Mouse (Mus musculus) intestine, postnatal 0 days (tissue): Measurements from ENCODE around the gene Elmo2. TPM values are rescaled to one million over a fixed set of nuclear protein-coding genes. Genes with fewer than 3 reads are reported as not detected.

Experiments used
- ATAC-seq: fragments of 200-750 bp; cut with Nextera tagmentation; 2 replicates; pipeline ENCODE4 v1.8.0; 2017; ENCODE audit warnings: mild to moderate bottlenecking, moderate TSS enrichment, moderate library complexity
- H3K27ac ChIP-seq: fragments of 300-500 bp; sonication (generic); 2 replicates; pipeline ENCODE4 v1.5.1; 2014; ENCODE audit warnings: mild to moderate bottlenecking, low read depth, low read length, moderate library complexity
- H3K27me3 ChIP-seq: fragments of 300-500 bp; sonication (generic); replicated peaks from 2 replicates; pipeline ENCODE4 v1.6.1; 2014; ENCODE audit warnings: low read length, mixed read lengths; ENCODE audit not compliant: control insufficient read depth, insufficient read depth
- H3K36me3 ChIP-seq: fragments of 300-500 bp; sonication (generic); 2 replicates; pipeline ENCODE4 v1.6.1; 2014; ENCODE audit warnings: mild to moderate bottlenecking, moderate library complexity; ENCODE audit not compliant: control insufficient read depth, insufficient read depth
- H3K4me1 ChIP-seq: fragments of 300-500 bp; sonication (generic); replicated peaks from 2 replicates; pipeline ENCODE4 v1.6.1; 2014; ENCODE audit warnings: antibody characterized with exemption, low read length, mixed read lengths; ENCODE audit not compliant: control insufficient read depth, insufficient read depth
- H3K4me2 ChIP-seq: fragments of 300-500 bp; sonication (generic); replicated peaks from 2 replicates; pipeline ENCODE4 v1.6.1; 2014; ENCODE audit warnings: low read depth, mild to moderate bottlenecking, moderate library complexity
- H3K4me3 ChIP-seq: fragments of 300-500 bp; sonication (generic); 2 replicates; pipeline ENCODE4 v1.5.1; 2014; ENCODE audit warnings: low read depth, low read length
- H3K9ac ChIP-seq: fragments of 300-500 bp; sonication (generic); 2 replicates; pipeline ENCODE4 v1.6.1; 2014; ENCODE audit warnings: mild to moderate bottlenecking, low read depth, low read length
- H3K9me3 ChIP-seq: fragments of 300-500 bp; sonication (generic); 2 replicates; pipeline ENCODE4 v1.6.1; 2016; ENCODE audit warnings: mixed run types; ENCODE audit not compliant: control insufficient read depth
- CTCF ChIP-seq: sonication (generic); IDR thresholded peaks from 2 replicates; pipeline ENCODE4 v1.5.1; 2016; ENCODE audit warnings: low read depth, mild to moderate bottlenecking, control low read depth, antibody characterized with exemption, moderate library complexity
- WGBS: fragments of 180-500 bp; shearing (Covaris S2); extraction: QIAGEN DNeasy Blood & Tissue Kit; methylation state at CpG from one replicate; pipeline ENCODE4 v1.1.7; 2014; 5-methylcytosine and 5-hydroxymethylcytosine counted together
- polyA plus RNA-seq: library from polyadenylated mRNA; unstranded; fragments of >200 nt; fragmentation: Nextera tagmentation; extraction: Ambion mirVana; gene quantifications from 2 replicates; pipeline ENCODE4 v1.2.1, GENCODE M21; 2015

Gene Elmo2
- polyA plus RNA-seq, 1 experiment from 2014 or later = 63.6 TPM

- Histone ChIP-seq H3K4me2 (no peak overlapping the region), H3K9ac (no peak overlapping the region), H3K27ac (no peak overlapping the region), H3K4me3 (no peak overlapping the region), H3K4me1 (no peaks in the 10 kb centered on the region), H3K9me3 (no peaks in the 10 kb centered on the region), H3K36me3 (no peaks in the 10 kb centered on the region), H3K27me3 (peaks cover 24% of the 10 kb centered on the region)
- no peak for ATAC-seq
- TF ChIP-seq CTCF = no peak
- 14% methylated on average over 10 of the region's 10 CpGs for WGBS
These were observed 72.4 kb downstream of the Elmo2 start for GRCm38 (mm10) chr2:165253867-165254266.

- Histone ChIP-seq H3K27me3 (peaks cover 24% of the 10 kb centered on the region), H3K36me3 (no peaks in the 10 kb centered on the region), H3K4me1 (no peaks in the 10 kb centered on the region), H3K9ac (no peak overlapping the region), H3K4me3 (no peak overlapping the region), H3K27ac (no peak overlapping the region), H3K4me2 (no peak overlapping the region), H3K9me3 (no peaks in the 10 kb centered on the region)
- TF ChIP-seq CTCF = no peak
- WGBS = 76% methylated on average over 8 of the region's 8 CpGs
- no peak for ATAC-seq
These were observed 73.0 kb downstream of the Elmo2 start for GRCm38 (mm10) chr2:165253269-165253668.

- no peak overlapping the region for H3K27ac ChIP-seq
- ATAC-seq = no peak
- no peak for TF ChIP-seq CTCF
- no peaks in the 10 kb centered on the region for H3K4me1 ChIP-seq
- no peaks in the 10 kb centered on the region for H3K36me3 ChIP-seq
- no peak overlapping the region for H3K9ac ChIP-seq
- H3K4me2 ChIP-seq = no peak overlapping the region
- no peak overlapping the region for H3K4me3 ChIP-seq
- H3K27me3 ChIP-seq = peaks cover 24% of the 10 kb centered on the region
- WGBS = 63% methylated on average over 9 of the region's 9 CpGs
- no peaks in the 10 kb centered on the region for H3K9me3 ChIP-seq
These were observed 73.5 kb downstream of the Elmo2 start for GRCm38 (mm10) chr2:165252801-165253200.

- no peaks in the 10 kb centered on the region for H3K36me3 ChIP-seq
- ATAC-seq = no peak
- no peaks in the 10 kb centered on the region for H3K4me1 ChIP-seq
- no peak overlapping the region for H3K4me2 ChIP-seq
- peaks cover 24% of the 10 kb centered on the region for H3K27me3 ChIP-seq
- no peak overlapping the region for H3K9ac ChIP-seq
- TF ChIP-seq CTCF = no peak
- no peak overlapping the region for H3K27ac ChIP-seq
- H3K4me3 ChIP-seq = no peak overlapping the region
- no peaks in the 10 kb centered on the region for H3K9me3 ChIP-seq
- WGBS = 77% methylated on average over 8 of the region's 8 CpGs
These were observed 73.9 kb downstream of the Elmo2 start for GRCm38 (mm10) chr2:165252381-165252780.

GRCm38 (mm10) chr2:165250903-165251302 lies 75.4 kb downstream of the Elmo2 start:
- no peak for TF ChIP-seq CTCF
- ATAC-seq = no peak
- peaks cover 20% of the 10 kb centered on the region for H3K27me3 ChIP-seq
- no peak overlapping the region for H3K27ac ChIP-seq
- H3K9me3 ChIP-seq = no peaks in the 10 kb centered on the region
- H3K4me3 ChIP-seq = no peak overlapping the region
- no peak overlapping the region for H3K9ac ChIP-seq
- WGBS = 34% methylated on average over 1 of the region's 1 CpGs
- H3K36me3 ChIP-seq = no peaks in the 10 kb centered on the region
- no peak overlapping the region for H3K4me2 ChIP-seq
- no peaks in the 10 kb centered on the region for H3K4me1 ChIP-seq

GRCm38 (mm10) chr2:165248967-165249366 lies 77.3 kb downstream of the Elmo2 start:
- Histone ChIP-seq H3K27ac (no peak overlapping the region), H3K36me3 (no peaks in the 10 kb centered on the region), H3K4me1 (no peaks in the 10 kb centered on the region), H3K4me2 (no peak overlapping the region), H3K9ac (no peak overlapping the region), H3K9me3 (no peaks in the 10 kb centered on the region), H3K27me3 (peaks cover 31% of the 10 kb centered on the region), H3K4me3 (no peak overlapping the region)
- 30% methylated on average over 3 of the region's 3 CpGs for WGBS
- no peak for ATAC-seq
- no peak for TF ChIP-seq CTCF

GRCm38 (mm10) chr2:165246349-165246748 lies 79.9 kb downstream of the Elmo2 start:
- peaks cover 44% of the 10 kb centered on the region for H3K27me3 ChIP-seq
- no peak overlapping the region for H3K4me3 ChIP-seq
- no peak for ATAC-seq

More at GRCm38 (mm10) chr2:165246349-165246748, 79.9 kb downstream of the Elmo2 start:
- Histone ChIP-seq H3K4me1 (no peaks in the 10 kb centered on the region), H3K9ac (no peak overlapping the region), H3K27ac (no peak overlapping the region), H3K9me3 (no peaks in the 10 kb centered on the region), H3K4me2 (no peak overlapping the region), H3K36me3 (no peaks in the 10 kb centered on the region)
- 20% methylated on average over 11 of the region's 11 CpGs for WGBS
- TF ChIP-seq CTCF = no peak
